Mouse (Mus musculus): Measurements from ENCODE around the gene Aloxe3. TPM values are rescaled to one million over a fixed set of nuclear protein-coding genes. Genes with fewer than 3 reads are reported as not detected.

The Aloxe3 gene
- total and polyA plus RNA-seq, 3 experiments, result 0.13 TPM; not detected in 2

GRCm38 (mm10) chr11:69092386-69092751, 33.3 kb upstream of the Aloxe3 start:
- no peak overlapping the region for H3K4me3 ChIP-seq (ENCODE audit: control insufficient read depth in 1 of 2, insufficient read depth in 1 of 2, low read depth in 2 of 2, low read length in 2 of 2)
- no peak overlapping the region for H3K27ac ChIP-seq (ENCODE audit: control insufficient read depth, low read depth, low read length)
- peaks cover 17% of the 10 kb centered on the region for H3K79me2 ChIP-seq (ENCODE audit: control insufficient read depth, insufficient read depth, low read length, poor library complexity)
- H3K27me3 ChIP-seq (ENCODE audit: control insufficient read depth in 1 of 2, insufficient read depth in 2 of 2, low read length in 2 of 2), result no peaks in the 10 kb centered on the region
- no peaks in the 10 kb centered on the region for H3K9me3 ChIP-seq (replicated peaks; ENCODE audit: insufficient read depth, low read length)
- H3K9ac ChIP-seq (ENCODE audit: control insufficient read depth, low read depth, low read length, poor library complexity, severe bottlenecking), result no peak overlapping the region
- no peak for TF ChIP-seq POLR2AphosphoS5 (IDR thresholded peaks at IDR 0.05; ENCODE audit: borderline replicate concordance, low read depth, low read length)
- no peak for TF ChIP-seq TBP (IDR thresholded peaks at IDR 0.05; ENCODE audit: low read depth, low read length)
- TF ChIP-seq CTCF (IDR thresholded peaks at IDR 0.05 in 2 of 3, conservative IDR thresholded peaks at IDR 0.05 in 1 of 3; ENCODE audit: control insufficient read depth in 1 of 3, insufficient read depth in 1 of 3, low read depth in 2 of 3, low read length in 3 of 3, poor library complexity in 1 of 3, severe bottlenecking in 1 of 3), result peak; percentile 75 to 93 (median 79)
- TF ChIP-seq TCF12 (IDR thresholded peaks at IDR 0.05; ENCODE audit: low read depth, low read length), result no peak
- TF ChIP-seq CHD2 (IDR thresholded peaks at IDR 0.05; ENCODE audit: low read length), result no peak
- TF ChIP-seq JUND (IDR thresholded peaks at IDR 0.05; ENCODE audit: low read depth, low read length), result no peak
- TF ChIP-seq POLR2AphosphoS2 (IDR thresholded peaks at IDR 0.05; ENCODE audit: low read length), result no peak
- TF ChIP-seq UBTF (IDR thresholded peaks at IDR 0.05; ENCODE audit: borderline replicate concordance, insufficient read depth, low read depth, low read length), result no peak
- no peak for TF ChIP-seq TAL1 (IDR thresholded peaks at IDR 0.05; ENCODE audit: low read length)
- TF ChIP-seq CHD1 (IDR thresholded peaks at IDR 0.05; ENCODE audit: low read depth, low read length), result no peak
- no peak for TF ChIP-seq NELFE (IDR thresholded peaks at IDR 0.05; ENCODE audit: low read depth, low read length)
- no peak for TF ChIP-seq MYC (IDR thresholded peaks at IDR 0.05; ENCODE audit: low read depth, low read length)
- no peak for TF ChIP-seq ELF1 (IDR thresholded peaks at IDR 0.05; ENCODE audit: low read depth, low read length)
- TF ChIP-seq EP300 (IDR thresholded peaks at IDR 0.05; ENCODE audit: low read depth in 1 of 2, low read length in 2 of 2), result no peak
- no peak for TF ChIP-seq ZMIZ1 (IDR thresholded peaks at IDR 0.05; ENCODE audit: low read depth, low read length)
- TF ChIP-seq NRF1 (IDR thresholded peaks at IDR 0.05; ENCODE audit: insufficient read depth, low read depth, low read length, poor library complexity, severe bottlenecking), result no peak
- no peak for TF ChIP-seq E2F4 (IDR thresholded peaks at IDR 0.05; ENCODE audit: borderline replicate concordance, low read depth, low read length)
- TF ChIP-seq GABPA (IDR thresholded peaks at IDR 0.05; ENCODE audit: low read depth, low read length), result no peak
- no peak for TF ChIP-seq MXI1 (IDR thresholded peaks at IDR 0.05; ENCODE audit: low read depth, low read length)
- TF ChIP-seq RAD21 (IDR thresholded peaks at IDR 0.05; ENCODE audit: low read depth, low read length), result peak; percentile 50
- TF ChIP-seq SIN3A (IDR thresholded peaks at IDR 0.05; ENCODE audit: low read length), result peak; percentile 62; the same call in 1 of the 2 replicates
- no peak for TF ChIP-seq USF2 (IDR thresholded peaks at IDR 0.05; ENCODE audit: borderline replicate concordance in 1 of 2, insufficient read depth in 1 of 2, low read depth in 1 of 2, low read length in 2 of 2)
- TF ChIP-seq MYB (IDR thresholded peaks at IDR 0.05; ENCODE audit: low read depth, low read length), result no peak
- TF ChIP-seq MEF2A (IDR thresholded peaks at IDR 0.05; ENCODE audit: extremely low read depth, insufficient replicate concordance, low read depth, low read length, poor library complexity, severe bottlenecking), result no peak
- TF ChIP-seq HCFC1 (IDR thresholded peaks at IDR 0.05; ENCODE audit: low read depth, low read length), result no peak
- no peak for TF ChIP-seq ZNF384 (IDR thresholded peaks at IDR 0.05; ENCODE audit: low read depth, low read length)
- TF ChIP-seq POLR2A (IDR thresholded peaks at IDR 0.05; ENCODE audit: control insufficient read depth in 1 of 2, insufficient read depth in 1 of 2, low read depth in 1 of 2, low read length in 2 of 2, poor library complexity in 1 of 2), result no peak
- TF ChIP-seq SMC3 (IDR thresholded peaks at IDR 0.05; ENCODE audit: low read depth, low read length), result peak; percentile 41
- no peak for TF ChIP-seq MAFK (IDR thresholded peaks at IDR 0.05; ENCODE audit: borderline replicate concordance, low read depth, low read length)
- no peak for TF ChIP-seq RCOR1 (IDR thresholded peaks at IDR 0.05; ENCODE audit: low read depth, low read length)
- TF ChIP-seq USF1 (IDR thresholded peaks at IDR 0.05; ENCODE audit: low read depth, low read length), result no peak
- TF ChIP-seq MAX (IDR thresholded peaks at IDR 0.05; ENCODE audit: low read length), result no peak
- TF ChIP-seq ZC3H11A (IDR thresholded peaks at IDR 0.05; ENCODE audit: low read depth, low read length), result no peak; the same call in 1 of the 2 replicates
- TF ChIP-seq MAZ (IDR thresholded peaks at IDR 0.05; ENCODE audit: low read depth, low read length), result no peak
- TF ChIP-seq ZKSCAN1 (IDR thresholded peaks at IDR 0.05; ENCODE audit: low read depth, low read length), result no peak
- no peak for TF ChIP-seq GATA1 (IDR thresholded peaks at IDR 0.05; ENCODE audit: low read depth, low read length)
- no peak for TF ChIP-seq KAT2A (conservative IDR thresholded peaks at IDR 0.05; ENCODE audit: low read depth, low read length)
- TF ChIP-seq ETS1 (IDR thresholded peaks at IDR 0.05; ENCODE audit: low read depth, low read length), result 0 out of 2 replicates have a peak, but pooled peaks have one; percentile 3
- TF ChIP-seq BHLHE40 (IDR thresholded peaks at IDR 0.05; ENCODE audit: borderline replicate concordance, low read depth, low read length), result no peak
- peaks cover 6 to 16% of the 10 kb centered on the region in 2 experiments; a peak in 3 of 4 replicates for H3K4me1 ChIP-seq (ENCODE audit: control insufficient read depth in 1 of 2, insufficient read depth in 2 of 2, low read length in 2 of 2)
- DNase-seq (ENCODE audit: low read depth, low spot score), result peak; percentile 84
- H3K36me3 ChIP-seq (ENCODE audit: control insufficient read depth in 1 of 2, insufficient read depth in 2 of 2, low read length in 2 of 2), result peaks cover 6 to 7% of the 10 kb centered on the region in 2 experiments
